Mouse (Mus musculus): ENCODE data around the gene Fga.

- TF ChIP-seq CTCF (IDR thresholded peaks at IDR 0.05; ENCODE audit: low read depth, low read length): no peak
- TF ChIP-seq GATA1 (IDR thresholded peaks at IDR 0.05; ENCODE audit: borderline replicate concordance, low read length): no peak
- TF ChIP-seq TAL1 (conservative IDR thresholded peaks at IDR 0.05; ENCODE audit: low read depth, low read length): no peak
- no peak for TF ChIP-seq GATA2 (IDR thresholded peaks at IDR 0.05; ENCODE audit: borderline replicate concordance, low read depth, low read length)
These were observed 840 bp upstream of the Fga start for GRCm38 (mm10) chr3:83025036-83025435.
